Mouse (Mus musculus) bone marrow macrophage, adult 2 months (primary cell): Measurements from ENCODE around the gene Mmp13.

Experiments
- CTCF ChIP-seq: IDR thresholded peaks from 2 replicates; pipeline ENCODE4 v1.5.1; 2012; ENCODE audit warnings: low read depth, mild to moderate bottlenecking, low read length, moderate library complexity
- POLR2A ChIP-seq: IDR thresholded peaks from 2 replicates; pipeline ENCODE4 v1.6.1; 2012; ENCODE audit warnings: mild to moderate bottlenecking, low read depth, low read length, borderline replicate concordance

DNA sequence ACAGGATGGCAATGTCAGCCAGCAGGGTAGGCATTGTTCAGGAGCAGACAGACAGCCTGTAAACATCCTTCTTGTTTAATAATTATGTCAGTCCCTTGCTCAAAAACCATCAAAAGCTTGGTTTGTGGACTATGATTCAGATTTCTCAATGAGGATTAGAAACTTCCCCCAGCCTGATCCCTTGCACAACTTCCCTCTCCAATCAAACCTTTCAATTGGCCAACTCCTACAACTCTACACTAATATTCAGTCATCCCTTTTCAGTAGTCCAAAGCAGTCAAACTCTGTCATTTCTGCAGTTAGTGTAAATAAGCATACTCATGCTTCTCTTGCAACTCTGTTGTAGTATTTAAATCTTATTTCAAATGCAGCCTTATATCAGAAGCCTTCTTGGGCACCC is 59.5 kb downstream of the Mmp13 start:
- TF ChIP-seq POLR2A (no peak), CTCF (no peak)
